In genomic region chr7:103460590-103460989, GRCm38 (mm10) we compare ENCODE assay signal across 31 mouse cellular contexts. TPM values are rescaled to one million over a fixed set of nuclear protein-coding genes. Genes with fewer than 3 reads are reported as not detected.
"Had no signal": no experiment of that assay in that cellular context is flagged by ENCODE, and none has a peak within 500 bp of the region (broad histone marks: within the 10 kb centered on the region; RNA-seq: fewer than 3 reads in every experiment).

No protein-coding gene starts in this region.

- H3K9me3 ChIP-seq: limb, embryonic 10.5 days; limb, embryonic 13.5 days; liver, embryonic 12.5 days; liver, embryonic 15.5 days; lung, embryonic 15.5 days; megakaryocyte, embryonic 14.5 days; midbrain, embryonic 10.5 days; midbrain, embryonic 13.5 days; neural tube, embryonic 13.5 days; stomach, embryonic 15.5 days had no signal

- H3K36me3 ChIP-seq: limb, embryonic 10.5 days; limb, embryonic 13.5 days; liver, embryonic 12.5 days; liver, embryonic 15.5 days; lung, embryonic 15.5 days; midbrain, embryonic 10.5 days; midbrain, embryonic 13.5 days; neural tube, embryonic 13.5 days; stomach, embryonic 15.5 days had no signal

- H3K27me3 ChIP-seq: limb, embryonic 13.5 days; liver, embryonic 12.5 days; liver, embryonic 15.5 days; lung, embryonic 15.5 days; megakaryocyte, embryonic 14.5 days; midbrain, embryonic 13.5 days; neural tube, embryonic 13.5 days; stomach, embryonic 15.5 days had no signal

- H3K4me3 ChIP-seq: layer of hippocampus, adult 2 months; limb, embryonic 10.5 days; limb, embryonic 13.5 days; liver, embryonic 12.5 days; liver, embryonic 15.5 days; lung, embryonic 15.5 days; megakaryocyte, embryonic 14.5 days; midbrain, embryonic 10.5 days; midbrain, embryonic 13.5 days; myocyte; neural tube, embryonic 13.5 days; stomach, embryonic 15.5 days had no signal

- DNase-seq: kidney, postnatal 25 days; layer of hippocampus, adult 9-11 months; liver; lung, adult 18-20 months; lung, postnatal 10 days; lung, postnatal 36 days; retina, postnatal 1 day; right cerebral cortex, postnatal 25 days; spleen, adult 18-20 months; thymus, postnatal 25 days had no signal

- ATAC-seq: liver, embryonic 12.5 days; midbrain, embryonic 13.5 days; midbrain, embryonic 16.5 days had no signal

- H3K27ac ChIP-seq: kidney, postnatal 0 days; layer of hippocampus, adult 2 months; limb, embryonic 10.5 days; limb, embryonic 13.5 days; liver, embryonic 12.5 days; liver, embryonic 15.5 days; lung, embryonic 15.5 days; midbrain, embryonic 10.5 days; midbrain, embryonic 13.5 days; neural tube, embryonic 13.5 days; stomach, embryonic 15.5 days had no signal

- H3K4me2 ChIP-seq: limb, embryonic 13.5 days; liver, embryonic 12.5 days; liver, embryonic 15.5 days; lung, embryonic 15.5 days; midbrain, embryonic 13.5 days; neural tube, embryonic 13.5 days; stomach, embryonic 15.5 days had no signal

- H3K4me1 ChIP-seq: limb, embryonic 10.5 days; limb, embryonic 13.5 days; liver, embryonic 12.5 days; liver, embryonic 15.5 days; lung, embryonic 15.5 days; megakaryocyte, embryonic 14.5 days; midbrain, embryonic 10.5 days; midbrain, embryonic 13.5 days; neural tube, embryonic 13.5 days; stomach, embryonic 15.5 days had no signal

- H3K9ac ChIP-seq: limb, embryonic 13.5 days; liver, embryonic 12.5 days; liver, embryonic 15.5 days; lung, embryonic 15.5 days; midbrain, embryonic 13.5 days; neural tube, embryonic 13.5 days; stomach, embryonic 15.5 days had no signal

RNA-seq across cellular contexts. Expression of gene Olfr607, which starts 3.4 kb away (rescaled TPM):
- total RNA-seq: layer of hippocampus, adult 2 months; layer of hippocampus, postnatal 25 days; left cerebral cortex, adult 18-20 months; left cerebral cortex, postnatal 25 days; monocyte, adult 5-6 weeks; neutrophil, adult 5-6 weeks had no signal
- polyA plus RNA-seq: kidney, postnatal 0 days; large intestine, adult 2 months; limb, embryonic 10.5 days; limb, embryonic 13.5 days; liver, embryonic 12.5 days; liver, embryonic 15.5 days; lung, embryonic 15.5 days; midbrain, embryonic 10.5 days; midbrain, embryonic 13.5 days; midbrain, embryonic 16.5 days; myocyte; neural tube, embryonic 13.5 days; stomach, embryonic 15.5 days; thymus, postnatal 0 days had no signal

RNA-seq across cellular contexts. Expression of gene Olfr608, which starts 9.1 kb away (rescaled TPM):
- total RNA-seq: layer of hippocampus, adult 2 months; layer of hippocampus, postnatal 25 days; left cerebral cortex, adult 18-20 months; left cerebral cortex, postnatal 25 days; monocyte, adult 5-6 weeks; neutrophil, adult 5-6 weeks had no signal
- polyA plus RNA-seq: kidney, postnatal 0 days; large intestine, adult 2 months; limb, embryonic 10.5 days; limb, embryonic 13.5 days; liver, embryonic 12.5 days; liver, embryonic 15.5 days; lung, embryonic 15.5 days; midbrain, embryonic 10.5 days; midbrain, embryonic 13.5 days; midbrain, embryonic 16.5 days; myocyte; neural tube, embryonic 13.5 days; stomach, embryonic 15.5 days; thymus, postnatal 0 days had no signal

RNA-seq across cellular contexts. Expression of gene Olfr606, which starts 11.7 kb away (rescaled TPM):
- total RNA-seq: layer of hippocampus, adult 2 months; layer of hippocampus, postnatal 25 days; left cerebral cortex, adult 18-20 months; left cerebral cortex, postnatal 25 days; monocyte, adult 5-6 weeks; neutrophil, adult 5-6 weeks had no signal
- polyA plus RNA-seq: kidney, postnatal 0 days; large intestine, adult 2 months; limb, embryonic 10.5 days; limb, embryonic 13.5 days; liver, embryonic 12.5 days; liver, embryonic 15.5 days; lung, embryonic 15.5 days; midbrain, embryonic 10.5 days; midbrain, embryonic 13.5 days; midbrain, embryonic 16.5 days; myocyte; neural tube, embryonic 13.5 days; stomach, embryonic 15.5 days; thymus, postnatal 0 days had no signal

RNA-seq across cellular contexts. Expression of gene Olfr605, which starts 15.4 kb away (rescaled TPM):
- total RNA-seq: layer of hippocampus, adult 2 months; layer of hippocampus, postnatal 25 days; left cerebral cortex, adult 18-20 months; left cerebral cortex, postnatal 25 days; monocyte, adult 5-6 weeks; neutrophil, adult 5-6 weeks had no signal
- polyA plus RNA-seq: kidney, postnatal 0 days; large intestine, adult 2 months; limb, embryonic 10.5 days; limb, embryonic 13.5 days; liver, embryonic 12.5 days; liver, embryonic 15.5 days; lung, embryonic 15.5 days; midbrain, embryonic 10.5 days; midbrain, embryonic 13.5 days; midbrain, embryonic 16.5 days; myocyte; neural tube, embryonic 13.5 days; stomach, embryonic 15.5 days; thymus, postnatal 0 days had no signal

RNA-seq across cellular contexts. Expression of gene Olfr609, which starts 37.3 kb away (rescaled TPM):
- total RNA-seq: layer of hippocampus, adult 2 months; layer of hippocampus, postnatal 25 days; left cerebral cortex, adult 18-20 months; left cerebral cortex, postnatal 25 days; monocyte, adult 5-6 weeks; neutrophil, adult 5-6 weeks had no signal
- polyA plus RNA-seq: kidney, postnatal 0 days; large intestine, adult 2 months; limb, embryonic 10.5 days; limb, embryonic 13.5 days; liver, embryonic 12.5 days; liver, embryonic 15.5 days; lung, embryonic 15.5 days; midbrain, embryonic 10.5 days; midbrain, embryonic 13.5 days; midbrain, embryonic 16.5 days; myocyte; neural tube, embryonic 13.5 days; stomach, embryonic 15.5 days; thymus, postnatal 0 days had no signal
